12 mouse cellular contexts compared by ENCODE assay signal in the genomic region with DNA sequence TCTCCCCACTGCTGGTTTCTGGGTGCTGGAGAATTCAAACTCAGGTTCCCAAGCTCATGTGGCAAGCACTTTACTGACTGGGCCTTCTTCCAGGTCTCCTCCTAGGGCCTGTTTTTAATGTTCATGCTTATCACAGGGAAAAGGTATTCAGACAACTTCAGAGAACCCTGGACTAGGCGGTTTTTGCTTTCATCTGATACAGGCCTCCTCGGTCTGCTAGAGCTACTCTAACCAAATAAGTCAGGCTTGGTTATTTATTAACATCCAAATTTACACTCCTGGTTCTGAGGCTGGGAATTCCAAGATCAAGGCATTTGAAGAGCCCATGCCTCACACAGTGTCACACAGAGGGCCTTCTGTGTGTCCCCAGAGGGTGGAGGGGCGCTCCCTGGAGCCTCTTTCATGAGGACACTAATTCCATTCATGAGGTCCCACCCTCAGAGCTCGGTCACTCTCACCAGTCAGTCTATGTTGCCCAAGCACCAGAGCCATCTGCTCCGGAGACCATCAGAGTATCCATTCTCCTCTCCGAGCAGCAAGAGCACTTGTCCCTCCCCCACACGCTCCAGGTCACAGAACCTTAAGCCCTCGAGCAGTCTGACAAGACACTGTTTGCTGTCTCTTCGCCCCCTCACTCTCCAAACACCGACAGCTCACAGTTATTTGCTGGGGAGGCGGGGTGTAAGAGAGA. TPM values are rescaled to one million over a fixed set of nuclear protein-coding genes. Genes with fewer than 3 reads are reported as not detected.
DNase-seq lines count a peak whose midpoint lies in the region; ATAC-seq lines count a peak whose summit lies in the region.
"Had no signal": no experiment of that assay in that cellular context is flagged by ENCODE, and none has a peak within 500 bp of the region (broad histone marks: within the 10 kb centered on the region; RNA-seq: fewer than 3 reads in every experiment).

No protein-coding gene starts in this region.

- peaks cover 51% of the 10 kb centered on the region for H3K27me3 ChIP-seq in forebrain, embryonic 16.5 days (replicated peaks; ENCODE audit: control insufficient read depth, insufficient read depth, low read length)
- H3K27me3 ChIP-seq in forebrain, embryonic 10.5 days (ENCODE audit: poor library complexity, severe bottlenecking): peaks cover 66% of the 10 kb centered on the region
- H3K27me3 ChIP-seq in neural tube, embryonic 11.5 days (ENCODE audit: control insufficient read depth, insufficient read depth, low read length): peaks cover 24% of the 10 kb centered on the region
- peaks cover 18% of the 10 kb centered on the region for H3K27me3 ChIP-seq in stomach, embryonic 16.5 days (ENCODE audit: control insufficient read depth, insufficient read depth, low read length)

- H3K27ac ChIP-seq in forebrain, embryonic 16.5 days (ENCODE audit: low read length): no peak overlapping the region
- no peak overlapping the region for H3K27ac ChIP-seq in forebrain, embryonic 10.5 days
- H3K27ac ChIP-seq in neural tube, embryonic 11.5 days (ENCODE audit: low read depth, low read length): no peak overlapping the region
- 0 out of 2 replicates have a peak overlapping the region, but pooled peaks have one; percentile 6 for H3K27ac ChIP-seq in stomach, embryonic 16.5 days (ENCODE audit: low read length)
- H3K27ac ChIP-seq: embryonic facial prominence, embryonic 13.5 days; midbrain, embryonic 12.5 days had no signal

- WGBS in forebrain, embryonic 16.5 days: 17% methylated on average over 11 of the region's 11 CpGs
- 14% methylated on average over 11 of the region's 11 CpGs for WGBS in forebrain, embryonic 10.5 days
- WGBS in neural tube, embryonic 11.5 days: 16% methylated on average over 11 of the region's 11 CpGs
- 13% methylated on average over 11 of the region's 11 CpGs for WGBS in stomach, embryonic 16.5 days

- peak; percentile 40; the same call in 1 of the 2 replicates for ATAC-seq in forebrain, embryonic 16.5 days
- no peak for ATAC-seq in neural tube, embryonic 11.5 days (ENCODE audit: insufficient read depth, low FRiP score, low TSS enrichment)
- ATAC-seq in stomach, embryonic 16.5 days (ENCODE audit: insufficient read depth, low FRiP score): peak; percentile 38; the same call in 1 of the 2 replicates

- intact Hi-C loops in heart, postnatal 25 days (cut with DNase I): no loop called here

- H3K4me3 ChIP-seq in forebrain, embryonic 16.5 days (replicated peaks; ENCODE audit: low read length): no peak overlapping the region
- no peak overlapping the region for H3K4me3 ChIP-seq in forebrain, embryonic 10.5 days
- H3K4me3 ChIP-seq in neural tube, embryonic 11.5 days (ENCODE audit: low read depth, low read length): no peak overlapping the region
- no peak overlapping the region for H3K4me3 ChIP-seq in stomach, embryonic 16.5 days (replicated peaks; ENCODE audit: low read length)
- H3K4me3 ChIP-seq: embryonic facial prominence, embryonic 13.5 days; midbrain, embryonic 12.5 days had no signal

- no peak overlapping the region for H3K9ac ChIP-seq in forebrain, embryonic 16.5 days (replicated peaks; ENCODE audit: low read depth, low read length)
- H3K9ac ChIP-seq in neural tube, embryonic 11.5 days (ENCODE audit: low read length): no peak overlapping the region
- no peak overlapping the region for H3K9ac ChIP-seq in stomach, embryonic 16.5 days (ENCODE audit: low read length)
- H3K9ac ChIP-seq: embryonic facial prominence, embryonic 13.5 days; midbrain, embryonic 12.5 days had no signal

- no peak overlapping the region for H3K4me2 ChIP-seq in forebrain, embryonic 16.5 days (ENCODE audit: low read length)
- no peak overlapping the region for H3K4me2 ChIP-seq in neural tube, embryonic 11.5 days (ENCODE audit: low read depth)
- H3K4me2 ChIP-seq in stomach, embryonic 16.5 days (ENCODE audit: low read depth, low read length): no peak overlapping the region
- H3K4me2 ChIP-seq: embryonic facial prominence, embryonic 13.5 days; midbrain, embryonic 12.5 days had no signal

- peaks cover 11% of the 10 kb centered on the region for H3K4me1 ChIP-seq in forebrain, embryonic 16.5 days (replicated peaks; ENCODE audit: control insufficient read depth, insufficient read depth, low read length)
- H3K4me1 ChIP-seq in forebrain, embryonic 10.5 days: peaks cover 41% of the 10 kb centered on the region
- H3K4me1 ChIP-seq in neural tube, embryonic 11.5 days (ENCODE audit: control insufficient read depth, insufficient read depth, low read length): peaks cover 6% of the 10 kb centered on the region; the same call in 1 of the 2 replicates
- peaks cover 26% of the 10 kb centered on the region for H3K4me1 ChIP-seq in stomach, embryonic 16.5 days (ENCODE audit: control insufficient read depth, insufficient read depth, low read length)

- no peak for DNase-seq in forebrain, embryonic 10.5 days (ENCODE audit: extremely low spot score, low spot score)
- peak; percentile 44 for DNase-seq in neural tube, embryonic 11.5 days (ENCODE audit: low spot score)
- no peak for DNase-seq in neural tube, embryonic 10.5 days (ENCODE audit: extremely low spot score, low spot score)
- peak; percentile 67 for DNase-seq in layer of hippocampus, adult 9-11 months
- DNase-seq in heart, postnatal 25 days (ENCODE audit: low spot score): no peak
- no peak for DNase-seq in cerebellum, adult 9-10 months
- DNase-seq: heart, postnatal 4 days had no signal

- no peaks in the 10 kb centered on the region for H3K9me3 ChIP-seq in forebrain, embryonic 16.5 days (ENCODE audit: control insufficient read depth, low read length)
- no peaks in the 10 kb centered on the region for H3K9me3 ChIP-seq in forebrain, embryonic 10.5 days
- H3K9me3 ChIP-seq in neural tube, embryonic 11.5 days (ENCODE audit: control insufficient read depth, low read length): no peaks in the 10 kb centered on the region
- no peaks in the 10 kb centered on the region for H3K9me3 ChIP-seq in stomach, embryonic 16.5 days (replicated peaks; ENCODE audit: control insufficient read depth, low read length)
- H3K9me3 ChIP-seq: embryonic facial prominence, embryonic 13.5 days; midbrain, embryonic 12.5 days had no signal

- no peaks in the 10 kb centered on the region for H3K36me3 ChIP-seq in forebrain, embryonic 16.5 days (ENCODE audit: control insufficient read depth, insufficient read depth)
- H3K36me3 ChIP-seq in forebrain, embryonic 10.5 days (replicated peaks): no peaks in the 10 kb centered on the region
- no peaks in the 10 kb centered on the region for H3K36me3 ChIP-seq in neural tube, embryonic 11.5 days (ENCODE audit: control insufficient read depth, insufficient read depth, low read length)
- no peaks in the 10 kb centered on the region for H3K36me3 ChIP-seq in stomach, embryonic 16.5 days (ENCODE audit: control insufficient read depth, insufficient read depth, low read length)
- H3K36me3 ChIP-seq: embryonic facial prominence, embryonic 13.5 days; midbrain, embryonic 12.5 days had no signal

RNA-seq across cellular contexts. Expression of a gene that starts 2.6 kb away (rescaled TPM):
- polyA plus RNA-seq in forebrain, embryonic 16.5 days (2015; fragmentation: Nextera tagmentation; extraction: Ambion mirVana): 0.25 TPM in 1 of 2 replicates, not detected in the other
- 1.8 and 2.3 TPM in 2 replicates for polyA plus RNA-seq in forebrain, embryonic 10.5 days (2016; fragmentation: Nextera tagmentation; extraction: Ambion mirVana)
- polyA plus RNA-seq in neural tube, embryonic 11.5 days (2014; fragmentation: Nextera tagmentation; extraction: Ambion mirVana): 4.1 and 5.5 TPM in 2 replicates
- polyA plus RNA-seq in stomach, embryonic 16.5 days (2015; fragmentation: Nextera tagmentation; extraction: Ambion mirVana): 3.2 and 4.7 TPM in 2 replicates
- total RNA-seq in heart, postnatal 25 days (2021): 1 to 10 TPM in 1 of 2 experiments, under 1 TPM in 1; 0.78 to 1.2 TPM

RNA-seq across cellular contexts. Expression of a gene that starts 32.3 kb away (rescaled TPM):
- polyA plus RNA-seq in forebrain, embryonic 16.5 days (2015; fragmentation: Nextera tagmentation; extraction: Ambion mirVana): 26.9 and 33.5 TPM in 2 replicates
- polyA plus RNA-seq in forebrain, embryonic 10.5 days (2016; fragmentation: Nextera tagmentation; extraction: Ambion mirVana): 32.6 and 40.3 TPM in 2 replicates
- 27.7 and 31.4 TPM in 2 replicates for polyA plus RNA-seq in neural tube, embryonic 11.5 days (2014; fragmentation: Nextera tagmentation; extraction: Ambion mirVana)
- polyA plus RNA-seq in stomach, embryonic 16.5 days (2015; fragmentation: Nextera tagmentation; extraction: Ambion mirVana): 17.2 and 19.0 TPM in 2 replicates
- total RNA-seq in heart, postnatal 25 days (2021): 1 to 10 TPM; 4.4 to 5.0 TPM

RNA-seq across cellular contexts. Expression of a gene that starts 32.5 kb away (rescaled TPM):
- polyA plus RNA-seq in forebrain, embryonic 16.5 days (2015; fragmentation: Nextera tagmentation; extraction: Ambion mirVana): 60.0 and 62.6 TPM in 2 replicates
- 50.1 and 51.8 TPM in 2 replicates for polyA plus RNA-seq in forebrain, embryonic 10.5 days (2016; fragmentation: Nextera tagmentation; extraction: Ambion mirVana)
- polyA plus RNA-seq in neural tube, embryonic 11.5 days (2014; fragmentation: Nextera tagmentation; extraction: Ambion mirVana): 57.7 and 61.2 TPM in 2 replicates
- polyA plus RNA-seq in stomach, embryonic 16.5 days (2015; fragmentation: Nextera tagmentation; extraction: Ambion mirVana): 35.1 and 41.9 TPM in 2 replicates
- 10 to 100 TPM; 14.9 to 17.6 TPM for total RNA-seq in heart, postnatal 25 days (2021)

RNA-seq across cellular contexts. Expression of a gene that starts 38.6 kb away (rescaled TPM):
- 28.8 and 30.4 TPM in 2 replicates for polyA plus RNA-seq in forebrain, embryonic 16.5 days (2015; fragmentation: Nextera tagmentation; extraction: Ambion mirVana)
- 0.18 and 0.35 TPM in 2 replicates for polyA plus RNA-seq in forebrain, embryonic 10.5 days (2016; fragmentation: Nextera tagmentation; extraction: Ambion mirVana)
- 7.1 and 7.5 TPM in 2 replicates for polyA plus RNA-seq in neural tube, embryonic 11.5 days (2014; fragmentation: Nextera tagmentation; extraction: Ambion mirVana)
- 0.30 and 0.40 TPM in 2 replicates for polyA plus RNA-seq in stomach, embryonic 16.5 days (2015; fragmentation: Nextera tagmentation; extraction: Ambion mirVana)
- under 1 TPM; 0.53 to 0.73 TPM for total RNA-seq in heart, postnatal 25 days (2021)
- polyA plus RNA-seq: C2C12 had no signal

Comparison
In these comparisons a context has a peak if more than half of its experiments do, and no peak if none do; other contexts are left out.
1. DNase-seq: peak in neural tube, embryonic 11.5 days (single experiment) and layer of hippocampus, adult 9-11 months (single experiment); none in forebrain, embryonic 10.5 days (single experiment), neural tube, embryonic 10.5 days (single experiment), heart, postnatal 25 days (single experiment) and cerebellum, adult 9-10 months (single experiment).